Mouse (Mus musculus): ENCODE data around the gene Abhd5. TPM values are rescaled to one million over a fixed set of nuclear protein-coding genes. Genes with fewer than 3 reads are reported as not detected.

The Abhd5 gene
- polyA plus RNA-seq, 1 experiment, result 296 TPM

DNA sequence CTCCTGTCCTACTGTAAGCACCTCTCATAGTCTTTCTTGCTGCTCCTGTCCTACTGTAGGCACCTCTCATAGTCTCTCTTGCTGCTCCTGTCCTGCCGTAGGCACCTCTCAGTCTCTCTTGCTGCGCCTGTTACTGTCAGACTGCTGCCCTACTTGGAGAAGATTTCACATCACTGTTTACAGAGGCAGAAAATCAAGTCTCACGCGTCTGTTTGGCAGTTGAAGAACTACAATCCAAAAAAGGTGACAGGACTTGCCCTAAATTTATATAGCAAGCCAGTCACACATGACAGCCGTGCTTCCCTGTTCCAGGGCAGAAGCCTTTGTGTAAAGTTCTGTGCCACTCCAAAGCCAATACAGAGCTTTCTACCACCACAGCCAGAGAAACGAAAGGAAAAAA, 37.0 kb upstream of the Abhd5 start:
- H3K27me3 ChIP-seq (ENCODE audit: control insufficient read depth, insufficient read depth, low read length), result no peaks in the 10 kb centered on the region
- no peak overlapping the region for H3K27ac ChIP-seq (ENCODE audit: control insufficient read depth, insufficient read depth, low read depth, low read length)
- peaks cover 7% of the 10 kb centered on the region for H3K4me1 ChIP-seq (ENCODE audit: control insufficient read depth, insufficient read depth, low read length)
- no peaks in the 10 kb centered on the region for H3K36me3 ChIP-seq (ENCODE audit: control insufficient read depth, insufficient read depth, low read length)
- no peak for TF ChIP-seq CTCF (IDR thresholded peaks at IDR 0.05; ENCODE audit: control insufficient read depth, insufficient read depth, insufficient replicate concordance, low read depth, low read length)
- no peak overlapping the region for H3K4me3 ChIP-seq (ENCODE audit: control insufficient read depth, low read depth, low read length)

DNA sequence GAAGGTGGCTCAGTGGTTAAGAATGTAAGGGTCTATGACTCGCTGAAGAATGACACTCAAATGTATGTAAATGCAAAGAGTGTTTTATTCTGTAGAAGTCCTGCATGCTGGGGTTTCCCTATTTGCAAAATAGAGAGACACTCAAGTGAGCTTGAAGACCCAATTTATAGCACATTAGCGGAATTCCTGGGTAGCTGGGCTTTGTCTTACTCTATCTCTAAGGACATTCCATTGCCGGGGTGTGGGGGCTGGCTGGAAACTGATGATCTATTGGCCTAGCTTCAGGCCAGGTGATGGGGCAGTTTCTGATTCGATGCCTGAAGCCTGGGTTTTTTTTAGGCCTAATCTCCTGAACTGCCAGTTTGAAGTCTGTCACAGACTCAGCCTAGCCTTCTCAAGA, 36.5 kb upstream of the Abhd5 start:
- H3K27ac ChIP-seq (ENCODE audit: control insufficient read depth, insufficient read depth, low read depth, low read length), result no peak overlapping the region
- H3K27me3 ChIP-seq (ENCODE audit: control insufficient read depth, insufficient read depth, low read length), result no peaks in the 10 kb centered on the region
- peaks cover 4% of the 10 kb centered on the region for H3K4me1 ChIP-seq (ENCODE audit: control insufficient read depth, insufficient read depth, low read length)
- H3K36me3 ChIP-seq (ENCODE audit: control insufficient read depth, insufficient read depth, low read length), result no peaks in the 10 kb centered on the region
- no peak overlapping the region for H3K4me3 ChIP-seq (ENCODE audit: control insufficient read depth, low read depth, low read length)
- TF ChIP-seq CTCF (IDR thresholded peaks at IDR 0.05; ENCODE audit: control insufficient read depth, insufficient read depth, insufficient replicate concordance, low read depth, low read length) (no peak), POLR2A (IDR thresholded peaks at IDR 0.05; ENCODE audit: control insufficient read depth, low read depth, low read length) (no peak)

DNA sequence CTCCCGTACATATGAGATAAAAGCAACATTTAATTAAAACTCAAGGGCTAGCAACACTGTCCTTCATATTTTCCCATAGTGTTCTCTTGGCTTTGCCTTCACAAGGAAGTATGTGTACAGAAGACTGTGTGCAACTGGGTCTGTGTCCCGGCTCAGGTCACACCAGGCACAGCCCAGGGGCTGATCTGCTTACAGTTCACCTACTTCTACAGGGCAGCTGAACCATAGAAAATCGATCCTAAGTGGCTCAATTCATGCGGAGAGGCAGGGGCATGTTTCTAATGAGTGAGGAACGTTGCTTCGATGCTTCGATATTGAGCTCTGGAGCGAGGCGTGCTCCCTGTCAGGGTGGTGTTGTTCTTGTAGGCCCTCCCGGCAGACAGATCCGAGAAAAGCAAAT, 35.9 kb upstream of the Abhd5 start:
- H3K36me3 ChIP-seq (ENCODE audit: control insufficient read depth, insufficient read depth, low read length), result no peaks in the 10 kb centered on the region
- no peaks in the 10 kb centered on the region for H3K27me3 ChIP-seq (ENCODE audit: control insufficient read depth, insufficient read depth, low read length)
- no peak overlapping the region for H3K27ac ChIP-seq (ENCODE audit: control insufficient read depth, insufficient read depth, low read depth, low read length)
- no peak overlapping the region for H3K4me3 ChIP-seq (ENCODE audit: control insufficient read depth, low read depth, low read length)
- TF ChIP-seq CTCF (IDR thresholded peaks at IDR 0.05; ENCODE audit: control insufficient read depth, insufficient read depth, insufficient replicate concordance, low read depth, low read length) (no peak), POLR2A (IDR thresholded peaks at IDR 0.05; ENCODE audit: control insufficient read depth, low read depth, low read length) (no peak)
- H3K4me1 ChIP-seq (ENCODE audit: control insufficient read depth, insufficient read depth, low read length), result peaks cover 2% of the 10 kb centered on the region

DNA sequence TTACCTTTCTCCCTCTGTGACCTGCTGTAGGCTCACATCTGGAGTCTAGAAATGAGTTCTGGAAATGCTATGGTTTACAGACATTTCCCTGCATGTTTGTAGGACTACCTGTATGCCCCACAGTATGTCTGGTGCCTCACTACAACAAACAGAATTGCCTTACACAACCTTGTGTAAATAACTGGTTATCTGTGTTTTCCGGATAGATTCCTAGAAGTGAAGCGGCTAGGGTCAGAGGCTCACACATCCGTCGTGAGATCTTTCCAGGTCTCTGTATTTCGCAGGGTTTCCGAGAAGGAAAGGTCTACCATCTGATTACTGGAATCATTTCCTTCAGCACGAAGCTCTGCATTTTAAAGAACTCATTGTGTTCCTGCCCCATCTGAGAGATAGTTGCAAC, 34.8 kb upstream of the Abhd5 start:
- no peaks in the 10 kb centered on the region for H3K36me3 ChIP-seq (ENCODE audit: control insufficient read depth, insufficient read depth, low read length)
- no peak overlapping the region for H3K27ac ChIP-seq (ENCODE audit: control insufficient read depth, insufficient read depth, low read depth, low read length)
- no peak overlapping the region for H3K4me3 ChIP-seq (ENCODE audit: control insufficient read depth, low read depth, low read length)
- H3K4me1 ChIP-seq (ENCODE audit: control insufficient read depth, insufficient read depth, low read length), result no peaks in the 10 kb centered on the region
- TF ChIP-seq CTCF (IDR thresholded peaks at IDR 0.05; ENCODE audit: control insufficient read depth, insufficient read depth, insufficient replicate concordance, low read depth, low read length) (no peak), POLR2A (IDR thresholded peaks at IDR 0.05; ENCODE audit: control insufficient read depth, low read depth, low read length) (no peak)
- no peaks in the 10 kb centered on the region for H3K27me3 ChIP-seq (ENCODE audit: control insufficient read depth, insufficient read depth, low read length)

DNA sequence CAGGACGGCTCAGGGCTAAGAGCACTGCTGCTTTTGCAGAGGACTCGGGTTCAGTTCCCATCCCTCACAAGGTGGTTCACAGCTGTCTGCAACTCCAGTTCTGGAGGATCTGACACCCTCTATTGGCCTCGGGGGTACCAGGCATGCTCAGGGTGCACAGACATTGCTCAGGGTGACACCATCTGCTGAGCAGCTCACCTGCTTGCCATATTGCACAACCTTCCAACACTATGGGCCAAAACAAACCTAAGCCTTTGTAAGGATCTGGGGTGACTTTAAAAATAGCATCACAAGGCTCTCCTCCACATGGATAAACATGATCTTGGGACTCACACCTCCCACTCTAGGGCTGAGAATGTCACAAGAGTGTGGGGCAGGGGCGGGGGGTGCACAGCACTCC, 30.8 kb upstream of the Abhd5 start:
- no peak for TF ChIP-seq CTCF (IDR thresholded peaks at IDR 0.05; ENCODE audit: control insufficient read depth, insufficient read depth, insufficient replicate concordance, low read depth, low read length)
- no peak for TF ChIP-seq POLR2A (IDR thresholded peaks at IDR 0.05; ENCODE audit: control insufficient read depth, low read depth, low read length)
- H3K27me3 ChIP-seq (ENCODE audit: control insufficient read depth, insufficient read depth, low read length), result no peaks in the 10 kb centered on the region
- no peaks in the 10 kb centered on the region for H3K36me3 ChIP-seq (ENCODE audit: control insufficient read depth, insufficient read depth, low read length)
- no peak overlapping the region for H3K27ac ChIP-seq (ENCODE audit: control insufficient read depth, insufficient read depth, low read depth, low read length)
- no peaks in the 10 kb centered on the region for H3K4me1 ChIP-seq (ENCODE audit: control insufficient read depth, insufficient read depth, low read length)
- H3K4me3 ChIP-seq (ENCODE audit: control insufficient read depth, low read depth, low read length), result no peak overlapping the region

DNA sequence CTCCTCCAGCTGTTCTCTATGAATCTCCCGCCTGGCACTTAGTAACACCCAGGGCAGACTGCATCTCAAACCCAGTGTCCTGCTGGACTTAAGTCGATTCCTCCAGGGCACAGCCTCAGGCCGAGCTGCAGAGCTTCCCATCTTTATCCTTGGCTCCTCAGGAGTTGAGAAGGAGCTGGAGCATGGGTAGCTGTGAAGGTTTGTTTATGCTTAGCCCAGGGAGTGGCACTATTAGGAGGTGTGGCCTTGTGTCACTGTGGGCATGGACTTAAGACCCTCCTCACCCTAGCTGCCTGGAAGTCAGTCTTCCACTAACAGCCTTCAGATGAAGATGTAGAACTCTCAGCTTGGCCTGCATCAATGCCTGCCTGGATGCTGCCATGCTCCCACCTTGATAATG, 29.1 kb upstream of the Abhd5 start:
- Histone ChIP-seq H3K27me3 (ENCODE audit: control insufficient read depth, insufficient read depth, low read length) (no peaks in the 10 kb centered on the region), H3K36me3 (ENCODE audit: control insufficient read depth, insufficient read depth, low read length) (no peaks in the 10 kb centered on the region), H3K4me3 (ENCODE audit: control insufficient read depth, low read depth, low read length) (no peak overlapping the region), H3K27ac (ENCODE audit: control insufficient read depth, insufficient read depth, low read depth, low read length) (no peak overlapping the region), H3K4me1 (ENCODE audit: control insufficient read depth, insufficient read depth, low read length) (no peaks in the 10 kb centered on the region)
- TF ChIP-seq CTCF (IDR thresholded peaks at IDR 0.05; ENCODE audit: control insufficient read depth, insufficient read depth, insufficient replicate concordance, low read depth, low read length) (no peak), POLR2A (IDR thresholded peaks at IDR 0.05; ENCODE audit: control insufficient read depth, low read depth, low read length) (no peak)

DNA sequence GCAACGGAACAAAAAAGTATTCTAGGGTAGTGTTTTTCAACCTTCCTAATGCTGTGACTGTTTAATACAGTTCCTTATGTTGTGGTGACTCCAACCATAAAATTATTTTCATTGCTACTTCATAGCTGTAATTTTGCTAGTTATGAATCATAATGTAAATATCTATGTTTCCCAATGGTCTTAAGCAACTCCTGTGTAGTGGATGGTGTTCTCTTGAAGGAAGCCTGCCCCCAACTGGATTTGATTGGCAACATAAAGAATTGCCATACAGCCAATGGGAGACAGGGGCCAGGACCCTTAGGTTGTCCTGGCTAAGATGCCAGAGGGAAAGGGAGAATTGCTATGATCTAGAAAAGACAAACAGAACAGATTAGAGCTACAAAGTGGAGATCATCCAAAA, 25.4 kb upstream of the Abhd5 start:
- no peaks in the 10 kb centered on the region for H3K27me3 ChIP-seq (ENCODE audit: control insufficient read depth, insufficient read depth, low read length)
- no peak overlapping the region for H3K27ac ChIP-seq (ENCODE audit: control insufficient read depth, insufficient read depth, low read depth, low read length)
- no peaks in the 10 kb centered on the region for H3K4me1 ChIP-seq (ENCODE audit: control insufficient read depth, insufficient read depth, low read length)
- no peaks in the 10 kb centered on the region for H3K36me3 ChIP-seq (ENCODE audit: control insufficient read depth, insufficient read depth, low read length)
- H3K4me3 ChIP-seq (ENCODE audit: control insufficient read depth, low read depth, low read length), result no peak overlapping the region
- TF ChIP-seq POLR2A (IDR thresholded peaks at IDR 0.05; ENCODE audit: control insufficient read depth, low read depth, low read length) (no peak), CTCF (IDR thresholded peaks at IDR 0.05; ENCODE audit: control insufficient read depth, insufficient read depth, insufficient replicate concordance, low read depth, low read length) (no peak)

DNA sequence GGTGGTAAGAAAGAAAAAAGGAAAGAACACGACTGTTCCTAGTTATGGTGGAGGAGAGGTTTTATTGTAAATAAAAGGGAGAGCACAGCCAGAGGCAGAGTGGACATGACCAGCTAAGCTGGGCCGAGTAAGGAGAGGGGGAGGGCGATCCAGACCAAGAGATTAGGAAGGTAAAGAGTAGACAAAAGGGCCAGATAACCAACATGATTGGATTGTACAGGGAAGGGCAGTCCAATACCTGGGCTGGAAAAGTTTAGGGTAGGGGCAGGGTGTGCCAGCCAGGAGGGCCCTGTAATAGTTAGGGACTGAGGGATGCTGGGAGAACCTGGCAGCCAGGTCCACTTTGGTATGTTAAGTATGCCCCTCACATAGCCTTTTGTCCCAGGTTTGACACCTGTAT, 23.2 kb upstream of the Abhd5 start:
- no peaks in the 10 kb centered on the region for H3K4me1 ChIP-seq (ENCODE audit: control insufficient read depth, insufficient read depth, low read length)
- H3K27ac ChIP-seq (ENCODE audit: control insufficient read depth, insufficient read depth, low read depth, low read length), result no peak overlapping the region
- no peaks in the 10 kb centered on the region for H3K36me3 ChIP-seq (ENCODE audit: control insufficient read depth, insufficient read depth, low read length)
- H3K27me3 ChIP-seq (ENCODE audit: control insufficient read depth, insufficient read depth, low read length), result no peaks in the 10 kb centered on the region
- TF ChIP-seq POLR2A (IDR thresholded peaks at IDR 0.05; ENCODE audit: control insufficient read depth, low read depth, low read length) (no peak), CTCF (IDR thresholded peaks at IDR 0.05; ENCODE audit: control insufficient read depth, insufficient read depth, insufficient replicate concordance, low read depth, low read length) (no peak)
- H3K4me3 ChIP-seq (ENCODE audit: control insufficient read depth, low read depth, low read length), result no peak overlapping the region
